Mouse (Mus musculus): ENCODE data around the gene Ankrd28.
"Not testable (repeated sequence)": the region's sequence is repeated elsewhere in the genome, so short reads cannot be mapped to it uniquely, and the experiment has no call there.

The Ankrd28 gene

DNA sequence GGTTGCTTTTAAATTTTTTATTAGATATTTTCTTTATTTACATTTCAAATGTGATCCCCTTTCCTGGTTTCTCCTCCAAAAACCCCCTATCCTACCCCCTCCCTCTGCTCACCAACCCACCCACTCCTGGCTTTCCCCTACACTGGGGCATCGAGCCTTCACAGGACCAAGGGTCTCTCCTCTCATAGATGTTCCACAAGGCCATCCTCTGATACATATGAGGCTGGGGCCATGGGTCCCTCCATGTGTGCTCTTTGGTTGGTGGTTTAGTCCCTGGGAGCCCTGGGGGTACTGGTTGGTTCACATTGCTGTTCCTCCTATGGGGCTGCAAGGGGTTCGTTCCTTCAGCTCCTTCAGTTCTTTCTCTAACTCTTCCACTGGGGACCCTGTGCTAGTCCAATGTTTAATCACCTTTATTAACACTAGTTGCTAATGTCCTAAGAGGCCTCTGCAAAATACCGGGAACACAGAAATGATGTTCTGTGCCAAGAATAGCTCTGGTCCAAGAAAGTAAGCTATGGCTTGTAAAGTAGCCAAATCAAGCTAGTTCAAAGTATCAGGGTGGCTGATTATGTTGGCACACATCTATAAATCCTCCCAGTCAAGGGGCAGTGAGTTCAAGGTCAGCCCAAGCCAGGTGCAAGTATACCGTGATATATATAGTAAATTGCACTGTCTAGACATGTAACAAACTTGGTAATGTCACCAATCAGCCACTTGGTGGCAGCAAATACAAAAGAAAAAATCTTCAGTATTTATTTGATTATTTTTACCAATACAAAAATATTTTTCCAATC lies 36.3 kb downstream of the Ankrd28 start:
- DNase-seq = peak; percentile 28

- DNase-seq = peak; percentile 38
Measured at GRCm38 (mm10) chr14:31790797-31791196, 39.7 kb downstream of the Ankrd28 start.

- DNase-seq = no peak
Measured at GRCm38 (mm10) chr14:31786906-31787305, 43.5 kb downstream of the Ankrd28 start.

- no peak for DNase-seq
Measured at GRCm38 (mm10) chr14:31785681-31786080, 44.8 kb downstream of the Ankrd28 start.

DNA sequence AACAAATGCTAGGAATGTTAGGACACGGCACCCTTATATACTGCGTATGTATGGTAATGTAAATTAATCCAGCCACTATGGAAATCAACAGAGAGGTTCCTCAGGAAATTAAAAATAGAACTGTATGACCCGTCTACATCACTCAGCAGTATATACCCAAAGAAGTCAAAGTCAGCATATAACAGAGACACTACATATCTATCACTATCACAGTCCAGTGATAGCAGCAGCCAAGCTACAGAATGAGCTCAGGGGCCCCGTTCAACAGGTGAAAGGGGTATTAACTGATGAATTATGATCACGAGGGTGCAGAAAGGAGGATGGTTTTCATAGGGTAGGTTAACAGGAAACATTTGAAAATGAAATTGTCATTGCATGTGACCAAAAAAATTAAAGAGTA lies 45.5 kb downstream of the Ankrd28 start:
- DNase-seq = no peak

DNA sequence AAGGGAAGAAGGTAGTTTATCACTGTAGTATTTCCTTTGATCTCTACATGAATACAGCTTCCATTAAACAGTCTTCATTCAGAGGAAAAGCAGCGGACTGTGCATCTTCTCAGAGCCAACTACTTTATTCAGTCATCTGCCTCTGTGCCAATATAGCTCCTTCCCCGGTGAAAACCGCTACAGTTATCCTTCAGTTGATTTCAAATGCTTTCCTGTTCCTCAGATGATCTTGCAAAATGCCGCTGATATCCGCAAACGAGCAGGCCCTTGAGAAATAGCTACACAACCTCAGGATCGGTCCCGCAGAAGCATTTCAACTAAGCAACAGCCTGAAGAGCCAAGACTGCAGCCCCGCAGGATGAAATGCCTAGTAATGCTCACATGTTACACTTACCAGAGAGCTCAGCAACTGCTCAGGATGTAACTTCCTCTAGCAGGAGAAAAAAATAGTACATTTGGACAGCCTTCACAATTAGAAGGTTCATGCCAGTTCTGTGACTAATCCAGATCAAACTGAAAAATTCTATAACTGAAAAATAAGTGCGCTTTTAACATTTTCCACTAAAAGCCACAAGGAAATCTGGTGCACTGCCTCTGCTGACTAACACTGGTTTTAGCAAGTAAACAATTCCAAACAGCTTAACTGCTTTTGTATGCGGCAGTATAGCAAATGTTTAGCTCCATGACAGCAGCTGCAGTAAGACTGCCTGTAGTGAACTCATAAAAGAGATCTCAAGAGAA lies 49.0 kb downstream of the Ankrd28 start:
- DNase-seq = peak; percentile 62

- DNase-seq = peak; percentile 45
Measured at GRCm38 (mm10) chr14:31780412-31781233, 49.8 kb downstream of the Ankrd28 start.

GRCm38 (mm10) chr14:31773518-31773917 lies 56.9 kb downstream of the Ankrd28 start:
- DNase-seq = no peak

DNA sequence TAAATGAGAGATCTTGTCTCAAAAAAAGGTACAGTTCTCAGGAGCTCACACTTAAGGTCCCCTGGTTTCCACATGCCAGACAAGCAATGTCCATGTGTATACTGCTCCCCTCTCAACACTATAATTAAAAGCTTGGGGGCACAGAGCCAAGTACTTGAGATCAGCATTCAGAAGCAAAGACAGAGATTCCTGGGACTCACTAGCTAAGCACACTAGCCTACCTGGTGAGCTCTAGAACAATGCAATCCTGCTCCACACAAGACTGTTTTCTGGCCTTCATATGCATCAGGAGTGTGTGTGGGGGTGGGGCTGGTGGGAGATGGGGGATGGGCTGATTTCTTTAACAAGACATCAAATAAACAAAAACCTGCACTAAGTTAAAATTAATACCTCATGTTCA lies 58.2 kb downstream of the Ankrd28 start:
- no peak for DNase-seq

DNA sequence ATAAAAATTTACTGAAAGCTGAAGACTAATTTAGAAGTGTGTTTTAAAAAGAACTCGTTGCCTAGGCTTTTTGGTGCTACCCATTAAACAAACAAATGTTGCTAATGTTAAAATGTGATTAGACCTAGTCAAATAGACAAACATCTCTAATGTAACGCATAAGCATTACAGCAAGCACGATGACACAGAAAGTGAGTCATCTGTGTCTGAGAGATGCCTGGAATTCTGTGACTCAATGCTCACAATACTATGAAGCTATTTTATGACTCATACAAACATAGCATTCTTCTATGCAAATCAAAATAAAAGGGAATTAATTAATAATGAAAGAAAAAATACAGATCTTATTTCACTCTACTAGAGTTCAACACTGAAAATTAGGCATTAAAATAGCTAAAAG lies 61.9 kb downstream of the Ankrd28 start:
- DNase-seq = no peak

DNA sequence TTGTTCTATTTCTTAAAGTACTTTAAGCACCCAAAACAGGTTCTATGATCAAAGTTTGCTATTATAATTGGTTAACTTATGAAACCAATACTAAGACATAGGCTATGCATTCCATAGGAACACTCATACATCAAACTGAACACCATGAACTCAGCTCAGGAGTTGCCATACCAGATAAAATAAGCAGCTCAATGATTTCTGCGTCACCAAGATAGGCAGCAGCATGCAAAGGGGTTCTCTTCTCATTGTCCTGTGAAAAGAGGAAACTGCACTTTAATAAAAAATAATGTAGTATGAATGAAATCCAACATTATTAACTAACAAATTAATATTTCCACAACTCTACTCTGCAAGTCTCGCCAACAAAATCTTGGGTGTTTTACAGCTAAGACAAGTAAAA lies 66.4 kb downstream of the Ankrd28 start:
- no peak for DNase-seq

GRCm38 (mm10) chr14:31761727-31762126 lies 68.7 kb downstream of the Ankrd28 start:
- peak; percentile 40 for DNase-seq

- DNase-seq = no peak
Measured at GRCm38 (mm10) chr14:31759195-31759594, 71.3 kb downstream of the Ankrd28 start.

GRCm38 (mm10) chr14:31758410-31758809 lies 72.0 kb downstream of the Ankrd28 start:
- DNase-seq = not testable (repeated sequence)

DNA sequence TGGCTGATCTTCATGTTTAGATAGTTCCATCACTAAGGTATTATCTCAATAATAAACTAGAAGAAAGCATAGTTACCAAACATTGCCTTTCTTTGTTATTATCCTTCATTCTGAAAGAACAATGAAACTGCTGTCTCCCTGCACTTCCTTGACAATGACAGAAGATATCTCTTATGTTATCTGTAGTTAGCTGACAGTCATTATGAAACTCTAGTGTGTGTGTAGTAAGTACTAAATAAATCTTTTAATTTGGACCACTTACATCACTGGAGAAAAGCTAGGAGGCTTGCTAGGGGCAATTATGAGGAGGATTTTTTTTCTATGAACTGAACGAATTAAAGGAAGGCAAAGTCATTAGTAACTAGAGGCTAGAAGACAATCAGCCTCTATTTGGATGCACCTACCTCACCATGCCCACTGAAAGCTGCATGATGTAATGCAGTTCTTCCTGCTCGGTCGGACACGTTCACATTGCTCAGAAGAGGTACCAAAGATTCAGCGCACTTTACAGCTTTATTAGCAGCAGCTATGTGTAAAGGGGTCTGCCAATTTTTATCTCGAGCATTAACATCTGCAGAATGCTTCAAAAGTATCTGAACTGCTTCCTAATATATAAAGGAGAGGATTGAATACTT lies 82.1 kb downstream of the Ankrd28 start:
- no peak for DNase-seq

- no peak for DNase-seq
Measured at GRCm38 (mm10) chr14:31742523-31742922, 87.9 kb downstream of the Ankrd28 start.

DNA sequence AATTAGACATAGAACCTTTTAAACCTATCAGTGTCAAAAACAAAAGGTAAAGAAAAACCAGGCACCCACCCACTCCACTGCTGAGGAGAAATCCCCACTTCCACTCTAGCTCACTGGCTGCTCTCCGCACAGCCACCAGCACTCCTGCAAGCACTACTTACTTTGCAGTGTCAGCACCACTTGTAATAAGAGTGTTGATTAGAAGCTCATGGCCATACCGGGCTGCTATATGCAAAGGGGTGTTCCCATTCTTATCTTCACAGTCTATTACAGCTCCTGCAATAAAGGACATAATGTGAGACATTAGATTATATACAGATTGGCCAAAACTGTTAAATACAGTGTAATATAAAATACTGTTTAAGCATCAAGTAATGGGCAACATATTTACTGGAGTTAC lies 95.6 kb downstream of the Ankrd28 start:
- DNase-seq = no peak

DNA sequence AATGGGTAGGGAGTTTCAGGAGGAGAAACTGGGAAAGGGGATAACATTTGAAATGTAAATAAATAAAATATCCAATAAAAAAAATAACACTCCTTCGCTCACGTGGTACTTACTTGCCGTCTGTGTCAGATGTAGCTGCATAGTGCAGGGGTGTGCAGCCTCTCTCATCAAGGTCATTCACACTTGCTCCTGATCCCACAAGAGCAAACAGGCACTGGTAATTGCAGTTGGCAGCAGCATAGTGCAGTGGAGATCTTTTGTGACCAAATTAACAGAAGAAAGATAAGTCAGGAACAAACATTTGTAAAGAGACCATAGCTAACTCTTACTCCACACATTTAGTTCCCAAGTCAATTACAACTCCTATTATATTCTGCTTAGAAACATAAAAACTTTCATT lies 102.9 kb downstream of the Ankrd28 start:
- no peak for DNase-seq

DNA sequence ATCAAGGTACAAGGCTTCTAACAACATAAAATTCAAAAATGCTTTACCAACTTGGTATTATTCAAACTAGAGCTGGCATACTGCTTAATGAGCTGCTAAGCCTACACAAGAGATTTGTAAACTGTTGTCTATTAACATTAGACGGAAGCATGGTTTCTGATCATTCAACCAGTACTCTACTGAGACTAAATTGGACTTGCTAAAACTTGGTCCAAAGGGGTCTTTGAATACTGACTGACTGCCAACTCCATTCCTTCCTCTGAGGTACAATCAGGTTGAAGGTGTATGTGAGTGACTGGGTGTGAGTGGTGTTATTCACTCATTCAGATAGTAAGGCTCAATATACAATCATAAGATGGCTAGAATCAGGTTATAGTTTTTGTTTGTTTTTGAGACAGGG lies 107.7 kb downstream of the Ankrd28 start:
- DNase-seq = no peak

- no peak for DNase-seq
Measured at GRCm38 (mm10) chr14:31721256-31721655, 109.2 kb downstream of the Ankrd28 start.

GRCm38 (mm10) chr14:31718332-31718731 lies 112.1 kb downstream of the Ankrd28 start:
- DNase-seq = no peak

- DNase-seq = no peak
Measured at GRCm38 (mm10) chr14:31717360-31717759, 113.1 kb downstream of the Ankrd28 start.

DNA sequence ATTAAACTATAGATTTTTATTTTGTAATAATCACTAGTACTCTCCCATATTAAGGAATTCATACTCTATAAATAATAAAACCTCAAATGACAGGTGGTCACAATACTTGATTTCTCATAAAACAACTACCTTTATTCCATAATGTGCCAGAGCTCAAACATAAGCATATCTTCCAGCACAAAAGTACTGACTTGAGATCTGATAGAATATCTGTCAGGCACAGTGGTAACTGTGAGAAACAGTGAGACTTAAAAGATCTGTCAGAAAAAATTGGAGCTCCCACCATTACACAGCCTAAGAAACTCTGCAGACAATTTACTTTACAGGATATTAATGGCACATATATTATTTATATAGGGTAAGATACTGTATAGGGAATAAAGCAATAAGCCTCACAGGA lies 114.8 kb downstream of the Ankrd28 start:
- DNase-seq = no peak
